Mouse (Mus musculus): ENCODE measurements around the gene Tacr2.
A peak's percentile ranks its signal among the peaks of the same experiment; 100 is the strongest.

Tacr2 gene

DNA sequence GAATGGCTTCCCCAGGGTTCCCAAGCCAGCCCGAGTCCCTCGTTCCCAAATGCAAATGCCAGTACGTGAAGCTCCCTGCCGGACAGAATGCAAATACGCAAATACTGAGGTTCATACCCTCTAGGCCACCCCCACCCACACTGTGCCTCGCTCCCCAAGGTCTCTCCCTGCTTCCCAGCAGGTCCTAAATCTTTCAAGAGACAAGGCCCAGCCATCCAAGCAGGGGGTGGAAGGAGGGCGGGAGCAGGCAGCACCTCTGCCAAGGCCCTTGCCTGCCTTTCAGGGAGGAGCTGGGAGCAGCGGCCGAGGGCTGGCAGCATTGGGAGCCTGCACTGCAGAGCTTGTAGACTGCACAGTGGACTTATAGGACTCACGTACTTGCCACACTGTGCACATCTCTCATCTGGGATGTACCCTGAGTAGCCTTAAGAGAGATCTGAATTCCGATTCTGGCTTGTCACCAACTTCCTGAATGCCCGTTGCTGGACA, at the start of gene Tacr2:
Gene Tacr2 (plus strand): TSS at position 439 of the 489 bp plus-strand sequence.
- DNase-seq, result no peak

DNA sequence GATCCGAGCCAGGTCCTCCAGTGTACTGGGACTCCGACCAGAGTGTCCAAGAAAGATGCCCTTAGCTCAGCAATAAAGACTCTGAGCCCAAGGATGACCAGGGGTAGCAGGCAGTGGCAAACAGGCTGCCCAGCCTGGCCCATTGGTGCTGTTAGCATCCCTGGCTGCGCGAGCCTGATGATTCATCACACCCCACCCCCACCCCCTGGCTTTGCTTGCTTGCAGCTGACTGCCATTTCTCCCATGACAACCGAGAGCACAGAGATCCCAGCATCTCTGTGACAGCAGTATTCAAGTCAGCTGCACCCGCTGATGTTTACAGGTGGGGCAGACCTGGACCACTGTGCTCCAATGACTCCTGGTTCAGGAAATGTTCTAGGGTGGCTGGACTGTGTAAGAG, 49.7 kb upstream of the Tacr2 start:
- DNase-seq, result no peak

DNA sequence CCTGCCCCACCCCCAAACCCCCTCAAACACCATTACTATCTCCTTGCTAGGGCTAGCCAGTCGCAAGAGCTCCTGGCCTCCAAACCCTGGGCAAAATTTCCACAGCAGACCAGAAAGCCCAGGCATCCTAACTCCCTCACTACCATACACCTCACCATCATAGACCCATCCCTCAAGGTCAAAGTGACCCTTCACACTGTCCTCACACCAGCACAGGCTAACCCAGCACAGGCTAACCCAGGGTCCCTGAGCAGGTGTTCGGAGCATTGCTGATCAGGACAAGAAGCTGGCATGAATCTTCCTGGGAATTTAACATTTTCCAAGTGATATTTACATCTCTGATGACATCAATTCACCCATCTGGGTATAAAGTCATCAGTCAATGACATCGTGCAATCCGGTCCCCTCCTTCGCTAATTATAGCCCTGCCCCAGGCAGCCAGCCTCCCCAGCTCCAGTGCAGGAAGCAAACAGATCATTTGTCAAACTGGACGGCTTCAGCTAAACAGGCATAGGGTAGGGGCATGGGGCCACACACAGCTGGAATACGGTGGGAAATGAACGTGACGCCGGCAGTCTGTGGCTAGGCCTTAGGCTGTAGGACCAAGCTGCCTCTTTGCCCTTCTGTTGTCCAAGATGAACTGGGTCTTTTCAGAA, 43.9 kb upstream of the Tacr2 start:
- DNase-seq, result no peak

DNA sequence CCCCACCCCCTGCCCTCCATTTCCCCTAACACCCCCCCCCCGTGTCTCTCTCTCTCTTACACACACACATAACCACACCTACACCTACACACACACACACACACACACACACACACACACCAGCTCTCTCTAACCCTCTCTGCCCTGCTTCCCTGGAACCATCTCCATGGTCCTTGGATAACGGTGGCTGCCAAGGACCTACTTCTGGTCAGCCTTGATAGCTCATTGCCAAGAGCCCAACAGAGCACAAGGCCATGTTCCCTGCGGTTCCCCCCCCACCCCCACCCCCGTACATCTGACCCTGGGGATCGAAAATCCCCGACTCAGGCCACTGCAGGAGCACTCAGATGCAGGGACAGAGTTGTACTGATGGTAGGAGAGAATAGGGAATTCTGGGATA, 40.9 kb upstream of the Tacr2 start:
- no peak for DNase-seq

DNA sequence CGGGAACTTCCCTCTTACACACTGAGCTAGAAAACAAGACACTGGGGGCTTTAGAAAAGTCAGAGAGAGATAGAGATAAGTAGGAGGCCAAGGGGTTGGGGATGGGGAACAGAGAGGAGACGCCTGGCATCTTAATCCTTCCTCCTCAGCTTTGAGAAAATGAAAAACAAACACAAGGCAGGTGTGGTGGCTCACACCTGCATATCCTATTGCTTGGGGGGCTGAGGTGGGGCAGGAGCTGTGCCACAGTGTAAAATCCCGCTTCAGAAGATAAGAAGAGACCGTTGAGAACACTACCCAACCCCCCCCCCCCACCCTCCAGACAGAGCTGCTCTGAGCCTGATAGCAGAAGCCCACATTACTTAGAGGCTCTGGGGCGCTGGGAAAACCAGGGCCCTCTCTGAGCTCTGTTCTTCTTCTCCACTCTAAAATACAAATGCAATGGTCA, 37.0 kb upstream of the Tacr2 start:
- DNase-seq, result no peak

DNA sequence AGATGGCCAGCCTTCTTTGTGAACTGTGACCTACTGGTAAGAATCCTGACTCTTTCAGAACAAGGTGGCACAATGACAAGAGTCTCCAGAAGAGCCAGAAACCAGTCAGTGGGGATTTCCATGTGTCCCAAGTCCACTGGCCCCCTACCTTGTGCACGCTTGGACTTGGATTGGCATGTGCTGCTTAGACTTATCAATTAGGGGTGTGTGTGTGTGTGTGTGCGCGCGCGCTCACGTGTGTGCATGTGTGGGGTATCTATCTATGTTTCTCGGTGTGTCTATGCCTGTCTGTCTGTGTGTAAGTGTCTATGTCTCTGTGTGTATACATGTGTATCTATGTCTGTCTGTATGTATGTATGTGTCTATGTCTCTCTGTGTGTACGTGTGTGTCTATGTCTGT, 36.6 kb upstream of the Tacr2 start:
- no peak for DNase-seq

DNA sequence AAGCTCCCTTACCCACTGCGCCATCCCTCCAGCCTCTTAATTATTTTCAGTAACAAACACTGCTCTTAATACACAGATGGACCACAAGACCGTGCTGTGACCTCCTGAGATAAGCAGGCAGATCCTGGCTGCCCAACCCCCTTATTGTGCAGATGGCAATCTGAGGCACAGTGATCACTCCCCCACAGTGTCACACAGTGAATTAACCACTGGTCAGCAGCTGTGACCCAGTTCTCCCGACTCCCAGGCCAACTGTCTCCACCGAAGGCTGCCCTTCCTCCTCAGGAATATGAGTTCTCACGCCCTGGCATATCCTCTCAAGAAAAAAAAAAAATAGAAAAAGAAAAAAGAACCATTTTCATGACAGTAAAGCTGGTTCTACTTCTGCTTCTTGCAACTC, 35.6 kb upstream of the Tacr2 start:
- peak; percentile 85 for DNase-seq

DNA sequence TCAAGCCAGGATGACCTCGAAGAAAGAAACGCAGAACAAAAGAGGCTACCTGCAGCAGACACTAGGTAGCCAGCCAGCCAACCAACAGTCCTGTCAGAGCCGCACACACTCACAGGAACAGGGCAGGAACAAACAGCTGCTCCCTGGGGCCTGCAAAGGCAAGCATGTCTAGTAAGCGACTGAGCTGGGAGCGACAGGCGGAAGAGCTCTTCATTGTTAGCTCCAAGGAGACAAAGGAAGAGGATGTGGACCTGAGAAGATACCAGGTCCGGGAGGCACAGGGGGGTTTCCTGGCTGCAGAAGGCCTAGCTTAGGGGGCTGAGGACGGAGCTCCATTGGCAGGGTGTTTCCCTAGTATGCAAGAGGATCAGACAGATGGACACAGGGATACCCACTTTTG, 35.0 kb upstream of the Tacr2 start:
- DNase-seq, result no peak

DNA sequence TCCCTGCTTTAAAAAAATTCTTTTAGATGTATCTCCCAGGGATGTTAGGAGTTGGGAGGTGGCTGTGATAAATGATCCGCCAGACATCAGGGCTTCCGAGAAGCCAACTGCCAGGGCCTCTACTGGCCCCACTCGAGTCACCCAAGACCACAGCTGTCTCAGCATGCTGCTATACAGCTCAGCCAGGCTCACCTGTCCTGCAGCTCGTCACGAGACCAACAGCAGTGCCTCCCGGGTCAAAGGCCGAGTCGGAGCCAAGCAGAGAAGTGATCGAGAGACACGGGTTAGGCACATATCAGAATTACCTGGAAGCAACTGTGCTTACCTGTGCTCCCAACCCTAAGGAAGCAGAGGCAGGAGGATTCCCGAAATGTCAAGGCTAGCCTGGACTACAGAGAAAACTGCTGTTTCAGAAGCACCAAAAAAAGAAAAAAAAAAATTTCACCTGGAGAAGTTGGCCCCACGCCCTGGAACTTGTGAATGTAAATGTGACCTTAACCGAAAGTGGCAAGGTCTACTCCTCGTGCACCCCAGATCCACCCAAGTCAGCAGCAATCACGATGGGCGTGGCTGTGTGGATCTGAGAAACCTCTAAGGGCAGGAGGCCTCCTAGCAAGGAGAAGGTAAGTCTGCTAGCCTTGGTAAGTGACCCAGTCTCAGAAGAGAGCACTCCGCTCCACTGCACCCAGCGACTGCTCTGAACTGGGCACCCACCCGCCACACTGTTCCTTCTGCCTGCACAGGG, 34.0 kb upstream of the Tacr2 start:
- DNase-seq, result no peak

DNA sequence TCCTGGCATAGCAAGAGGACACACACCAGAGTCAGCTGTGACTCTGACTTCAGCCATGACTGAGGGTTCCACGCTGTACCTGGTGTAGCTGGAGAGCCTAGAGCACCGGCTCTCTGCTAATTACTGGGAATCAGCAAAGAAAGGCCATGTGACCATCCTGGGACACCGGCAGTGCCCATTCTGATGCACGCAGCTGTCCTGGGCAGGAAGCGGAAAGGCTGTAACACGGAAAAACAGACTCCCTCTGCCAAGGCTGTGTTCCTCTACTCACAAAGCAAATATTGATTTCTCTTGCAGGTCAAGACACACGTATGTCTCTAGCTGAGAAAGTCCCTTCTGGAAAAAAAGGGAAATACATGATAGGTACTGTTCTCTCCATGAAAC, 33.5 kb upstream of the Tacr2 start:
- no peak for DNase-seq

DNA sequence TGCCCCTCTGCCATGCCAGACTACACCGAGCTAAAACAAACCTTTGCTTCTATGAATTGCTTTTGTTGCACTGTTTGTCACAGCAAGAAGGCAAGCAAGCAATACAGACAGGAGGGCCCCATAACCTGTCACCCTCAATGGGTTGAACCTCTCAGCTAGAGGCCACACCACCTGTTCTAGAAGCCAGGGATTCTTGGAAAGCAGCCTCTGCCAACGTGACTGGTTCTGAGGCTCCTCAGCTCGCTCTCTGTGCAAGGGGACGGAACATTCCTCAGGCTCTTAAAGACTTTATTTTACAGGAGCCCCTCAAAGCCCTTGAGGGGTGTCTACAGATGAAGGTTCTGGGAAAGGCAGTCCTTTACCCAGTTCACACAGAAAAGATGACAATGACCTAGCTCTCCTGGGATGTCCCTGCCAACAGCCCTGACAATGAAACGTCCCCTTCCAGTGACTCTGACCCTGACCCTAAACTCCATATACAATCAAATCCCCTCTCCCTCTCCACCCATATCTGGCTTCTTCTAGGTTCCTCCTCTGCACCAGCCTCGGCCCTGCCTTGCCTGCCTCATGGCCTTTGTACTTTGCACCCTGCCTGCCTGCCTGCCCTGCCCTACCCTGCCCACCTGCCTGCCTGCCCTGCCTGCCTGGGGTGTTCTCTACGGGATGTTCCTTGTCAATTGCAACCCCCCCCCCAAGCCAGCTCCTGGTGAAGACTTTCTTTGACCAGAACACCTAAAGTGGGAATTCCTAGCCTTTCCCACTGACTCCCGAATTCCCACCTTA, 31.3 kb upstream of the Tacr2 start:
- no peak for DNase-seq

DNA sequence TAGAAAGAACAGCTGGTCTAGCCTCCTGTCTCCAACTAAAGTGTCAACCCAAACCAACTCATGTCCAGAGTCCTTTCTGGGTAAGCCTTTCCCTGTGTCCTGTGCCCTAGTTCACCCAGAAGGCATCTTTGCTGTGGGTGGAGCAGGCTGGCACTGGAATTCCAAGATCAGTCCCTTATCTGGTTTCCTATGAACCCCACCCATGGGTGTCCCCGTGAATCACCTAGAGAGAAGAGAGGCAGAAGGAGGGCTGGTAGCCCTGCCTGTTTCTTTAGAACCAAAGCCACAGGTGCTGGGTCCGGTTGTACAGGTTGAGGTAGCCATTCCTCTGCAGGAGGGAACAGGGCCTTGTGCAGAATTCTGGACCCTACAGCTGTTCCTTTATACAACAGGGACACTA, 30.6 kb upstream of the Tacr2 start:
- no peak for DNase-seq

DNA sequence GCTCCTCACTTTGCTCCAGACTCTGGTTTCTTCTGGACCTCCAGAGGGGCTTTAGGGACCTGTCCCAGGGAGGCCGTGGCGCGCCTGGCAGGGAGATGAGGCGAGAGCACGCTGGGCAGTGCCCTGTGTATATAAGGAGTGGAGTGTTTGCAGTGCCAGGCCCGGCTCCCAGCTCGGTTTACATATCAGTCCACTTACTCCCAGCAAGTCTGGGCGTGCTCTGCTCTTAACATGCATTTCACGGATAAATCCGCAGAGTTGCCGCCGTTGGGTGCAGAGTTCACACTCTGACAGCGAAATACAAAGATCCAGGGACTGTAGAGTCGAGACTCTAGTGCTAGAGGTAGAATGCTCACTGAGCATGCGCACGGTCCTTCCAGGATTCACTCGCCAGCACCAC, 29.5 kb upstream of the Tacr2 start:
- DNase-seq, result no peak

DNA sequence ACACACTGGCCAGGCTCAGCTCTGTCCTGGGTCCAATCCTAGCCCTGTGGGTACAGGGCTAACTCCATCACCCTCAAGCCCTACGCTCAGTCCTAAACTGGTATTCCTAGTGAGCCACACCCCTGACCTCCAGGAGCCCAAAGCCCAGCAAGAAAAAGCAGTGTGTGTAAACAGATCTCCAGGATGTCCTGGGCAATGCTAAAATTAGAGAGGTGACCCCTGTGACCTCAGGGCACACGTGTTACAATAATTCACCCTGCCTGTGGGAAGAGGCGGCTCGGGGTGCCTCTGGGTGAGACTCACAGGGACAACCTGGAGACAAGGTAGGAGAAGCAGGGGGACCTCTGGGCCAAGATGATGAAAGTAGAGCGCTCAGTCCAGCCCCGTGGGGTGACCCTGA, 28.0 kb upstream of the Tacr2 start:
- no peak for DNase-seq

DNA sequence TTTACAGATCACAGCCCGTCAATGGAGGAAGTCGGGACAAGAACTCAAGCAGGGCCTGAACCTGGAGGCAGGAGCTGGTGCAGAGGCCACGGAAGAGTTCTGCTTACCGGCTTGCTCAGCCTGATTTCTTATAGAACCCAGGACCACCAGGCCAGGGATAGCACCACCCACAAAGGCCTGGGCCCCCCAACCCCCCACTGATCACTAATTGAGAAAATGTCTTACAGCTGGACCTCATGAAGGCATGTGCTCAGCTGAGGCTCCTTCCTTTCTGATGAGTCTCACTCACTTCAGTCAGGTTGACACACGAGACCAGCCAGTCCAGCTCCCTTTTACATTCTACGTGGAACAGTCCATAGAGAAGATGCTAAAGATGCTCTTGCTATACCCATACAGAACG, 26.4 kb upstream of the Tacr2 start:
- no peak for DNase-seq

DNA sequence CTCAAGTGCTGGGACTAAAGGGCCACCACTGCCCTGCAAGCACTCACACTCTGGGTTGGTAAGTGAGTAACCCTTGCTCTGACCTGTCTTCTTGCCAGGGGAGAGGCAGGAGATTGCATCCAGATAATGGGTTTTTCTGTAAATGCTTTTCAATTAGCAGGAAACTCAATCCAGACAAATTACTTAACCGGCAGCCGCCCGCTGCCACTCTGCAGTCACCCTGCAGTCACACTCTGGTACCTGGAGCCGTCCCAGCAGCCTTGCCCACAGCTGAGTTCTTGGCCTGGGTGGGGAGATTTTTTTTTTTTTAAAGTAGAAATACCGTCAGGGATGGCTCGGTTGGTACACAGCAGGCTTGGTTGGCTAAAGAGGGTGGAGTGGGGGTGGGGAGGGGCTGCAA, 24.1 kb upstream of the Tacr2 start:
- DNase-seq, result peak; percentile 41

DNA sequence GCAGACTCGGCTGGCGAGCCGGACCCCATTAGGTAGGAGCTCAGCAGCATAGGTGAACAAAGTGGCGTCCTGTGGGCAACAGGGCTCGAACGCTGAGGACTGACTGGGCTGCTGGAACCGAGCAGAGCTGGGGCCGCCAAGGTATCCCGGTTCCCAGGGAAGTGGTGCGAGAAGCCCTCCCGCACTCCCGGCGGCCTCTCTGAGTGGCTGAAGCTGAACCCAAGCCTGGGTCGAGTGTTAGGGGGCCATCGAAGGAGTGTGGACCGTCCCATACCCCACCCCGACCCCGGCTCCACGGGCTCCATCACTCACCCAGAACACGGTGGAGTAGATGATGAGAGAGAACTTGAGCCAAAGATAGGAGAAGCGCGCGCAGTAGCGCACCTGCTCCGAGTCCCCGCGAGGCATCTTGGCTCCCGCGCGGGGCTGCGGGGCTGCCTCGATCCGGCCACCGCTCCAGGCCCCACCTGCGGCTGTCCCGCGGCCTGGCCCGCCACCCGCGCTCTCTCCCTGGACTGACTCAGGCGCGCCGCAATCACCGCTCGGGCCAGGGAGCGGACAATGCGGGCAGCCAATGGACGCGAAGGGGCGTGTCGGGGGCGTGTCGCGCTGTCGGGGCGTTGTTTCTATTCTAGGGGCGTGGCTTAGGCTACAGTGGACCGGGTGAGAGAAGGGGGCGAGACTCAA, 21.4 kb upstream of the Tacr2 start, which contains the start of gene Tspan15:
Gene Tspan15 (minus strand): TSS at position 544 of the 687 bp plus-strand sequence.
- peak; percentile 95 for DNase-seq

DNA sequence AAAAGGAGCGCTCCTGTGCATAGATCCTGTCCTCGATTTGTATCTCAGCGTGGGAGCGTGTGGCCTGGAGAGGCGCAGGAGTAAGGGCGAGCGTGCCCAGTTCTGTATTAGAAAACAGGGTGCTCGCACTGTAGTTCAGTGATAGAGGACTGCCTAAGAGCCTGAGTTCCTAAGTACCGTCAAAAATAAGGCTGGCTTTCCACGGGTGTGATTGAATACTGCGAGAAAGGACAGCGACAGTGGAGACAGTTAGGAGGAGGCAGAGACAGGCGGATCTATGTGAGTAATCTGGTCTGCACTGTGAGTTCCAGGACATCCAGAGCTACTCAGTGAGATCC, 20.9 kb upstream of the Tacr2 start:
- DNase-seq, result no peak

DNA sequence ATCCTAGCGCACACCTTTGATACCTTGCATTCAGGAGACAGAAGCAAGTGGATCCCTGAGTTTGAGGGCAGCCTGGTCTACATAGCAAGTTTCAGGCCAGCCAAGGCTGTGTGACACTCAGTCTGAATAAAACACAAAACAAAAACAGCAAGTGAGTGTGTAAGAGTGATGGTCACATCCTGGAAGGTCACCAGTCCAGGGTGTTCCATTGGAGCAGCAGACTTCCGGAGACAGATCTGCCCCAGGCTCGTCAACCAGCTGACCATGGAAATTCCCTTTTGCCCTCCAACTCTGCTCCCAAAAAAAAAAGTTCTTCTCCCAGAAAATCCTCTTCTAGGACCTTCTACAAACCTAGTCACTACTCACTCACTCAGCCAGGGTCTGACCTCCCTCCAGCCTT, 20.4 kb upstream of the Tacr2 start:
- DNase-seq, result no peak

DNA sequence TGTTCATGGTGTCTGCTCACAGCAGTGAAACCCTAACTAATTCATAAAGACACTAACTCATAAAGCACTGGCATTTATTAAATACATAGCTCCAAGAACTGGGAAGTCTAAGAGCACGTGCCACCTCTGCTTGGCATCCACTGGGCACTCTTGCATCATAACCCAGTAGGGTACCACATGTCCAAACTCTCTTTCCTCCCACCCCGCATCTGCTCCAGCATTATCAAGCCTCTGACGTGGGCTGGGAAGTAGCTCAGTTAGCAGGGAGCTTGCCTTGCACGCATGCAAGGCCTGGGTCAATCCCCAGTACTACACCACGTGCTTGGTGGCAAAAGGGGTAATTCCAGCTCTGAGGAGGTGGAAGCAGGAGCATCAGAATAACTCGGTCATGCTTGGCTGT, 16.1 kb upstream of the Tacr2 start:
- DNase-seq, result no peak

DNA sequence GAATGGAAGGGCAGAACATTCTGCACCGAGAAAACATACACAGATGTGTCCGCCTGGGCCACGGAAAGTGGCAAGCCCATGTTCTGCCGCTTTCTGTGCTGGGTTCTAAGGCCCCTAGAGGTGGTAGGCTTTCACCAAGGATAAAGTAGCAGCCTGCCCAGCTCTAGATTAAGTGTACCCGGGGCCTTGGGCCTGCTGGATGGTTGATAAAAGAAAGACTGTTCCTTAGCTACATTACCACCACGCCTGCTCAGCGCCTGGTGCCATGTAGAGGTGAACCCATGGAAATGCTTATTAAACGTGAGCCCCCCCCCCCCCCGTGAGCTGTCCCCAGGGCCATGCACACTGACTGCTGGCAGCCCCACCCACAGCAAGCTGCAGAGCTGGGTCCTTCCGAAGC, 15.0 kb upstream of the Tacr2 start:
- DNase-seq, result no peak

DNA sequence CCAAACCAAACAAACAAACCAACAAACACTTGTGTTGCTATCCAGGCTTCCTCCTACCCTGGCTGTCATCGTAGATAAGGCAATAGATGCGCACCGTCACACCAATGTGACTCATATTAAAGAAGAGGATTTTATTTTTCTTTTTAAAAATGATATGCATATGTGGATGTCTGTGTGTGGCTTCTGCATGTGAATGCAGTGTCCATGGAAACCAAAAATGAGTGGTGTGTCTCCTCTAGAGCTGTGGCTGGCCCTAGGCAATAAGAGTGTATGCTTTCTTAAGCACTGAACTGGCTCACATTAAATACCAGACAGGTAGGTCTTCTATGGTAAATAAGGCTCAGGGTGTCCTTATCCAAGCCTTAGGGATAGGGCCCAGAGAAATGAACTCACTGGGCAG, 13.6 kb upstream of the Tacr2 start:
- no peak for DNase-seq

DNA sequence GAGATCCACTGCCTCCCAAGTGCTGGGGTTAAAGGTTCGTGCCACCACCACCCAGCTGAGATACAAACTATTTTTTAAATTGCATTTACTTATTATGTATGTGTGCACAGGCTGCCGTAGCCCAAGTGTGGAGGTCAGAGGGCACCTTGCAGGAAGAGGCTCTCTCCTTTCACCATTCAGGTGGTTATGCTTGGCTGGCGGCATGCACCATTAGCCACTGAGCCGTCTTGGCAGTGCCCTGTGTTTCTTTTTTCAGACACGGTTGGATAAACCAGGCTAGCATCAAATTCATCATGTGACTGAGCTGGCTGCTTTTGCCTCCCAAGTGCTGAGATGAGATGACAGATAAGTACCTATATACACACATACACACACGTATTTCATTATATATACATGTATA, 13.0 kb upstream of the Tacr2 start:
- DNase-seq, result no peak

Measured in cerebellum, adult 9-10 months (tissue).